Mouse (Mus musculus) hindbrain, embryonic 15.5 days (tissue): ENCODE data around the gene Tagap. TPM values are rescaled to one million over a fixed set of nuclear protein-coding genes. Genes with fewer than 3 reads are reported as not detected.

Experiments
- ATAC-seq: fragments of 200-750 bp; cut with Nextera tagmentation; 2 replicates; pipeline ENCODE4 v1.8.0; 2017; ENCODE audit warnings: low read depth, moderate number of reproducible peaks, moderate TSS enrichment; ENCODE audit not compliant: low FRiP score
- H3K27ac ChIP-seq: fragments of 300-500 bp; sonication (generic); replicated peaks from 2 replicates; pipeline ENCODE4 v1.5.1; 2015; ENCODE audit warnings: mild to moderate bottlenecking, inconsistent platforms
- H3K27me3 ChIP-seq: fragments of 300-500 bp; sonication (generic); 2 replicates; pipeline ENCODE4 v1.6.1; 2015; ENCODE audit warnings: control low read depth, inconsistent platforms
- H3K36me3 ChIP-seq: fragments of 300-500 bp; sonication (generic); 2 replicates; pipeline ENCODE4 v1.6.1; 2015; ENCODE audit warnings: control low read depth, inconsistent platforms
- H3K4me1 ChIP-seq: fragments of 300-500 bp; sonication (generic); replicated peaks from 2 replicates; pipeline ENCODE4 v1.6.1; 2015; ENCODE audit warnings: control low read depth, inconsistent platforms
- H3K4me2 ChIP-seq: fragments of 300-500 bp; sonication (generic); 2 replicates; pipeline ENCODE4 v1.6.1; 2015; ENCODE audit warnings: moderate library complexity, mild to moderate bottlenecking, inconsistent platforms
- H3K4me3 ChIP-seq: fragments of 300-500 bp; sonication (generic); 2 replicates; pipeline ENCODE4 v1.5.1; 2015; ENCODE audit warnings: mild to moderate bottlenecking, inconsistent platforms
- H3K9ac ChIP-seq: fragments of 300-500 bp; sonication (generic); 2 replicates; pipeline ENCODE4 v1.6.1; 2015; ENCODE audit warnings: inconsistent platforms
- H3K9me3 ChIP-seq: fragments of 300-500 bp; sonication (generic); 2 replicates; pipeline ENCODE4 v1.6.1; 2016; ENCODE audit warnings: control low read depth, inconsistent platforms
- whole genome bisulfite sequencing: fragments of 180-500 bp; shearing (Covaris S2); methylation state at CpG from one replicate; pipeline ENCODE4 v1.1.7; 2015; 5-methylcytosine and 5-hydroxymethylcytosine counted together
- polyA plus RNA-seq: library from polyadenylated mRNA; unstranded; fragments of >200 nt; fragmentation: Nextera tagmentation; extraction: Ambion mirVana; gene quantifications from 2 replicates; pipeline ENCODE4 v1.2.1, GENCODE M21; 2015

Tagap gene
- polyA plus RNA-seq, 1 experiment from 2014 or later, result 0.47 TPM

- no peak overlapping the region for H3K9ac ChIP-seq
- no peaks in the 10 kb centered on the region for H3K36me3 ChIP-seq
- H3K27me3 ChIP-seq, result no peaks in the 10 kb centered on the region
- no peak for ATAC-seq
- WGBS, result 66% methylated on average over 10 of the region's 10 CpGs
- H3K4me1 ChIP-seq, result no peaks in the 10 kb centered on the region
- no peak overlapping the region for H3K27ac ChIP-seq
- no peaks in the 10 kb centered on the region for H3K9me3 ChIP-seq
- no peak overlapping the region for H3K4me3 ChIP-seq
- H3K4me2 ChIP-seq, result no peak overlapping the region
Observed at GRCm38 (mm10) chr17:7896047-7896635, 29.7 kb upstream of the Tagap start.

DNA sequence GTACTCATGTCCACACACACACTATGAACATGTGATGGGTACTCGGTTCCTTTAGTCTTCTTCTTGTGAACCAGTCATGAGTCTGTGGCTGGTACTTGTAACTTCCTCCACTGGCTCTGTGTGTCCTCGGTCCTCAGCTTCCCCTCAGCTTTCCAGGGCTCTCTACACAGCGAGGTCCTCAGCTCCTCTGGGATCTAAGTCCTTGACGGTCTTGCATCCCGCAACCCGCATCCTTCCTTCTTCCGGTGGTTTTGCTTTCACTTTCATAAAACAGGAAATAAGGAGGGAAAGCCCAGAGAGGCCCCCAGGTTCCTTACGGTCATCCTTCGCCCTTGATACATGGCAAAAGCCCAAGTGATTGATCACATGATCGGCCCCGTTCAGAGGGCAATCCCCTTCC is 28.7 kb upstream of the Tagap start:
- ATAC-seq, result no peak
- Histone ChIP-seq H3K4me2 (no peak overlapping the region), H3K4me1 (no peaks in the 10 kb centered on the region), H3K27me3 (no peaks in the 10 kb centered on the region), H3K9ac (no peak overlapping the region), H3K9me3 (no peaks in the 10 kb centered on the region), H3K4me3 (no peak overlapping the region), H3K36me3 (no peaks in the 10 kb centered on the region), H3K27ac (no peak overlapping the region)
- WGBS, result 90% methylated on average over 11 of the region's 11 CpGs

- WGBS, result 81% methylated on average over 4 of the region's 4 CpGs
- Histone ChIP-seq H3K36me3 (no peaks in the 10 kb centered on the region), H3K27ac (no peak overlapping the region), H3K4me1 (no peaks in the 10 kb centered on the region), H3K9me3 (no peaks in the 10 kb centered on the region), H3K27me3 (no peaks in the 10 kb centered on the region), H3K4me2 (no peak overlapping the region), H3K4me3 (no peak overlapping the region), H3K9ac (no peak overlapping the region)
- no peak for ATAC-seq
Observed at GRCm38 (mm10) chr17:7897756-7898155, 28.0 kb upstream of the Tagap start.

GRCm38 (mm10) chr17:7899233-7899632 is 26.6 kb upstream of the Tagap start:
- no peaks in the 10 kb centered on the region for H3K9me3 ChIP-seq
- no peaks in the 10 kb centered on the region for H3K36me3 ChIP-seq
- H3K4me1 ChIP-seq, result no peaks in the 10 kb centered on the region
- no peak overlapping the region for H3K4me2 ChIP-seq
- no peak overlapping the region for H3K27ac ChIP-seq
- no peak for ATAC-seq
- no peaks in the 10 kb centered on the region for H3K27me3 ChIP-seq
- WGBS, result 80% methylated on average over 6 of the region's 6 CpGs
- no peak overlapping the region for H3K4me3 ChIP-seq
- H3K9ac ChIP-seq, result no peak overlapping the region

- Histone ChIP-seq H3K4me2 (no peak overlapping the region), H3K9me3 (no peaks in the 10 kb centered on the region), H3K36me3 (no peaks in the 10 kb centered on the region), H3K4me1 (no peaks in the 10 kb centered on the region), H3K4me3 (no peak overlapping the region), H3K9ac (no peak overlapping the region), H3K27me3 (no peaks in the 10 kb centered on the region), H3K27ac (no peak overlapping the region)
- ATAC-seq, result no peak
- 80% methylated on average over 4 of the region's 4 CpGs for WGBS
Observed at GRCm38 (mm10) chr17:7899961-7900360, 25.8 kb upstream of the Tagap start.

DNA sequence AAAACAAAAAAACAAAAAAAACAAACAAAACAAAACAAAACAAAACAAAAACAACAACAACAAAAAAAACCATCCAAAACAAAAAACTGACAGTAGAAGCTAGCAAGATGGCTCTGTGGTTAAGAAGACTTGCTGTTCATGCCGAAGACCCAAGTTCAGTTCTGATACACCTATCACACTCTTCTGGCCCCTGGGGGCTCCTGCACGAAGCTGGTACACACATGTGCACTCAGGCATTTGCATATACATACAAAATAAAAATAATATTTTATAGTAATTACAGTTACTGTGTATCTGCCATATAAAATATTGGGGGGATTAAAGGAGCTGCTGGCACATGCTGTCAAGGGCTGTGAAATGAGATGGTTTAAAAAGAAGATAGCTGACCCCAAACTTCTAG is 24.3 kb upstream of the Tagap start:
- WGBS, result 83% methylated on average over 2 of the region's 2 CpGs
- no peak overlapping the region for H3K27ac ChIP-seq
- no peaks in the 10 kb centered on the region for H3K27me3 ChIP-seq
- ATAC-seq, result no peak
- no peak overlapping the region for H3K4me2 ChIP-seq
- H3K4me1 ChIP-seq, result no peaks in the 10 kb centered on the region
- no peaks in the 10 kb centered on the region for H3K9me3 ChIP-seq
- no peak overlapping the region for H3K9ac ChIP-seq
- H3K4me3 ChIP-seq, result no peak overlapping the region
- H3K36me3 ChIP-seq, result no peaks in the 10 kb centered on the region

DNA sequence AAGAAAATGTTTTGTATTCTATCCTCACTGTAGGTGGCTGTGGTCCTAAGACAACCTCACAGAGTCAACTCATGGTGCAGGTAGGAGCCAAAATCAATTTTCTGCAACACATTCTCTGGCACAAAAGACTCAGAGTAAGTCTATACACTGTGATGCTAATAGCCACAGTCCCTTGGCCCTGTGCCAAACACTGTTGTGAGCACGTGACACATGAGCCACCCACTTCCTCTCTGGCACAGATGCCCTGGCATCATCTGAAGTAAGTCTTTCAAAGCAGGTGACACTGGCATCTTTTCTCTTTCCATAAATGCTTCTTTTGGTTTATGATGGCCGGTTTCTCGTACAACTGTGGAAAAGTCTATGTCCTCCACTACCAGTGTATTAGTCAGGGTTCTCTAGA is 23.4 kb upstream of the Tagap start:
- no peak overlapping the region for H3K9ac ChIP-seq
- H3K36me3 ChIP-seq, result no peaks in the 10 kb centered on the region
- no peak overlapping the region for H3K4me2 ChIP-seq
- H3K9me3 ChIP-seq, result no peaks in the 10 kb centered on the region
- no peaks in the 10 kb centered on the region for H3K27me3 ChIP-seq
- H3K4me3 ChIP-seq, result no peak overlapping the region
- ATAC-seq, result no peak
- WGBS, result 73% methylated on average over 3 of the region's 3 CpGs
- H3K27ac ChIP-seq, result no peak overlapping the region
- H3K4me1 ChIP-seq, result no peaks in the 10 kb centered on the region

DNA sequence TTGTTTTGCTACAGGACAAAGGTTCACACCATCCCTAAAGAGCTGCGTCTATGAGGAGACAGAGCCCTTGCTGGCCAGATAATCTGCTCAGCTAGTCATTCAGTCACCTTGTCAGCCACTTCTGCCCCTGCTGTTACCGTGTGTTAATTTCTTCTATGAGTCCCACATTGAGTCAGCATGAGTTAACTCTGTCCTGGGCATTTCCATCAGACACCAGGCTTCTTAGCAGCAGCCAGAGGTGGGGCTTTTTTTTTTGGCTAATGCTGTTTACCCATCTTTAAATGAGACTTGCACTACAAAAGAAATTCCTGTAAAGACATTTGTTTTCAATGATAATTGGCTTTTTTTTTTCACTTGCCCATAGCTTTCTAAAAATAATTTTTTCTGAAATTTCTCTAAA is 20.8 kb upstream of the Tagap start:
- no peaks in the 10 kb centered on the region for H3K9me3 ChIP-seq
- H3K36me3 ChIP-seq, result no peaks in the 10 kb centered on the region
- H3K27ac ChIP-seq, result no peak overlapping the region
- no peak overlapping the region for H3K9ac ChIP-seq
- no peaks in the 10 kb centered on the region for H3K27me3 ChIP-seq
- no peaks in the 10 kb centered on the region for H3K4me1 ChIP-seq
- H3K4me3 ChIP-seq, result no peak overlapping the region
- H3K4me2 ChIP-seq, result no peak overlapping the region
- no peak for ATAC-seq
- 42% methylated on average over 2 of the region's 2 CpGs for WGBS

DNA sequence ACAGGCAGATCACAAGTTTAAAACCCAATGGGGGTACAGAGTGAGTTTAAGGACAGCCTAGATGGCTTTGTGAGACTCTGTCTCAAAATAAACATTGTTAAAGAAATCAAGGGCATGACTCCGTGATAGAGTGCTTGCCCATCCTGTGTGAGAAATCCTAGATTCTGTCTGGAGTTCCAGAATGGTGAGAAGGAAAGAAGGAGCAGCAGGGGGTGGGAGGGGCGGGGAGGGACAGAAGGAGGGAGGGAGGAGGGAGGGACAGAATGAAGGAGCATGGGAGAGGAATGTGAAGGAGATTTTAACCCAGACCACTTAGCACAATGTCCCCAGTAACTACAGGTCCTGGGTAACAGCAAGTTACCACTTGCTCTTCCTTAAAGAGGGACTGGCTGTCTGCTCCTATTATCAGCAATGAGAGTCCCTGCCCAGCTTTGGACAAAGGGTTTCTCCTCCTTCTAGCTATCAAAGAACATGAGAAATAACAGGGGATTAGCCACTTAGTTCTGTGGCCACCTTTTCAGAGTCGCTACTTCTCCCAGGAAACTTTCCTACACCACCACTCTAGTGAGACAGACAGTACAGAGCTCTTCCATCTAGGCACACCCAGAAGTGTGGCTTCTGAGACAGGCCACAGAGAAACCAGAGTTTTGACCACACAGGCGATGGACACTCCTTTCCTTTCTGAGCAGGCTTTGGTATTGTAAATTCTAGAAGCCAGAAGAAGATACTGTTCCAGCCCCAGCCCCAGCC is 19.7 kb upstream of the Tagap start:
- no peak overlapping the region for H3K9ac ChIP-seq
- no peaks in the 10 kb centered on the region for H3K36me3 ChIP-seq
- H3K4me2 ChIP-seq, result no peak overlapping the region
- no peaks in the 10 kb centered on the region for H3K27me3 ChIP-seq
- 44% methylated on average over 4 of the region's 4 CpGs for WGBS
- ATAC-seq, result no peak
- H3K27ac ChIP-seq, result no peak overlapping the region
- no peak overlapping the region for H3K4me3 ChIP-seq
- H3K4me1 ChIP-seq, result no peaks in the 10 kb centered on the region
- H3K9me3 ChIP-seq, result no peaks in the 10 kb centered on the region

DNA sequence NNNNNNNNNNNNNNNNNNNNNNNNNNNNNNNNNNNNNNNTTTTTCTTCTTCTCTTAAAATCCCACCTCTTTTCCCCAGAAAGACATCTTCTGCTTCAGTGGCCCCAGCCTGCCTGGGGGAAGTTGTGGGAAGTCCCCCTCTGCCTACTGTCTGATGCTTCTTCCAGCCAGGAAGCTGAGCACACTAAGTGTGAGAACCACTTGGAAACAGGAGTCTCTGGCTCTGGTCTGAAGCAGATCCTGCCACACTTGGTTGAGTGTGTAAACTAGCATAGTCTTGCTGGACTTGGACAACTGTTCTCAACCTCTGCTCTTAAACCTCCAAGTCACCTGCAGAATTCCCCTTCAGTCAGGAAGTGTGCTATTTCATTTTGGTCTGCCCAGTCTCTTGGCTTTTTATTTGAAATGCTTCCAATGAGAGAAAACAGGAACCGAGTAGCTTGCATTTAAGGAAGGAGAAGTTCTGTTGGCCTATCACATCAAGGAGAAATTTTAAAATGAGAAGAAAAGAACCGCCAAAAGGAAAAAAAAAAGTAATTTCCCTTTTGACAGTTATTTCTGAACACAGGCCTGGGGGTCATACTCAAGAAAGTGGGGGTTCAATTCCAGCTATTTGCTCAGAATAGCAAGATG is 11.1 kb upstream of the Tagap start:
- Histone ChIP-seq H3K4me1 (no peaks in the 10 kb centered on the region), H3K36me3 (no peaks in the 10 kb centered on the region), H3K4me2 (no peak overlapping the region), H3K9me3 (no peaks in the 10 kb centered on the region), H3K27me3 (no peaks in the 10 kb centered on the region), H3K27ac (no peak overlapping the region), H3K4me3 (no peak overlapping the region), H3K9ac (no peak overlapping the region)
- no peak for ATAC-seq
- 80% methylated on average over 2 of the region's 2 CpGs for WGBS

GRCm38 (mm10) chr17:7915791-7916190 is 10.0 kb upstream of the Tagap start:
- Histone ChIP-seq H3K9me3 (no peaks in the 10 kb centered on the region), H3K4me1 (no peaks in the 10 kb centered on the region), H3K4me2 (no peak overlapping the region), H3K27me3 (no peaks in the 10 kb centered on the region), H3K27ac (no peak overlapping the region), H3K36me3 (no peaks in the 10 kb centered on the region), H3K9ac (no peak overlapping the region), H3K4me3 (no peak overlapping the region)
- WGBS, result 82% methylated on average over 9 of the region's 9 CpGs
- no peak for ATAC-seq

- H3K4me1 ChIP-seq, result no peaks in the 10 kb centered on the region
- H3K9ac ChIP-seq, result no peak overlapping the region
- H3K27ac ChIP-seq, result no peak overlapping the region
- no peak for ATAC-seq
- H3K27me3 ChIP-seq, result no peaks in the 10 kb centered on the region
- H3K4me3 ChIP-seq, result no peak overlapping the region
- 84% methylated on average over 12 of the region's 12 CpGs for WGBS
- no peak overlapping the region for H3K4me2 ChIP-seq
- H3K36me3 ChIP-seq, result no peaks in the 10 kb centered on the region
- no peaks in the 10 kb centered on the region for H3K9me3 ChIP-seq
Observed at GRCm38 (mm10) chr17:7916782-7917574, 8.8 kb upstream of the Tagap start.
